Mouse (Mus musculus): ENCODE results near the gene Trim62. TPM values are rescaled to one million over a fixed set of nuclear protein-coding genes. Genes with fewer than 3 reads are reported as not detected.

The Trim62 gene
- polyA plus RNA-seq, 1 experiment from 2014 or later: 1.3 TPM

GRCm38 (mm10) chr4:128917756-128918155, 34.4 kb downstream of the Trim62 start:
- WGBS (ENCODE audit: insufficient replicate concordance): 73% methylated on average over 6 of the region's 6 CpGs

DNA sequence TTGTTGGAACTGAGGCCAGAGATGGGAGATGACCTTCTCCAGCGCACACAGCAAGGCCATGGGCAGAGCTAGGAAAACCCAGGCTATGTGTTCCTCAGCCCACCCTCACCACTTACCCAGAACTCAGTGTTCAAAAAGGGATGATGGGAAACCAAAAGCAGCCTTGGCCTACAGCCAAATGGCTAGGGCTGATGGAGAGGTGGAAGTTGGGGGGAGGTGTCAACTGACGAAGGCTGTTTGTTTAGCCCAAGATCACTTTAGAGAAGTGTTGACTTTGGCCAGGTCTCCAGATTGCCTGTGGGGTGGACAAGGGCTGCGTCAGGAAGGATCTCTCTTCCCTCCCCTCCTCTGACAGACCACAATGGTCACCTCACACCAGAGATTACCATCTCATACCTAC, 34.8 kb downstream of the Trim62 start:
- no peak overlapping the region for H3K9ac ChIP-seq
- no peaks in the 10 kb centered on the region for H3K9me3 ChIP-seq (replicated peaks)
- no peaks in the 10 kb centered on the region for H3K4me1 ChIP-seq
- no peak overlapping the region for H3K4me3 ChIP-seq
- peaks cover 38% of the 10 kb centered on the region for H3K27me3 ChIP-seq (replicated peaks)
- 42% methylated on average over 3 of the region's 3 CpGs for WGBS (ENCODE audit: insufficient replicate concordance)
- no peak for ATAC-seq
- no peaks in the 10 kb centered on the region for H3K36me3 ChIP-seq
- H3K4me2 ChIP-seq: no peak overlapping the region
- H3K27ac ChIP-seq: no peak overlapping the region

More at GRCm38 (mm10) chr4:128917756-128918155, 34.4 kb downstream of the Trim62 start:
- Histone ChIP-seq H3K27ac (no peak overlapping the region), H3K9ac (no peak overlapping the region), H3K4me3 (no peak overlapping the region), H3K4me1 (no peaks in the 10 kb centered on the region), H3K27me3 (replicated peaks) (peaks cover 34% of the 10 kb centered on the region), H3K9me3 (replicated peaks) (no peaks in the 10 kb centered on the region), H3K4me2 (no peak overlapping the region), H3K36me3 (no peaks in the 10 kb centered on the region)
- ATAC-seq: no peak

GRCm38 (mm10) chr4:128919106-128919505, 35.7 kb downstream of the Trim62 start:
- H3K27me3 ChIP-seq (replicated peaks): peaks cover 48% of the 10 kb centered on the region
- ATAC-seq: no peak
- no peaks in the 10 kb centered on the region for H3K9me3 ChIP-seq (replicated peaks)
- H3K36me3 ChIP-seq: no peaks in the 10 kb centered on the region
- no peak overlapping the region for H3K4me3 ChIP-seq
- 24% methylated on average over 10 of the region's 10 CpGs for WGBS (ENCODE audit: insufficient replicate concordance)
- H3K27ac ChIP-seq: no peak overlapping the region
- H3K4me2 ChIP-seq: no peak overlapping the region
- H3K9ac ChIP-seq: no peak overlapping the region
- no peaks in the 10 kb centered on the region for H3K4me1 ChIP-seq

GRCm38 (mm10) chr4:128923603-128924002, 40.2 kb downstream of the Trim62 start:
- H3K9me3 ChIP-seq (replicated peaks): no peaks in the 10 kb centered on the region
- no peak for ATAC-seq
- H3K27ac ChIP-seq: no peak overlapping the region
- peaks cover 53% of the 10 kb centered on the region for H3K27me3 ChIP-seq (replicated peaks)
- peaks cover 10% of the 10 kb centered on the region for H3K4me1 ChIP-seq
- no peak overlapping the region for H3K4me2 ChIP-seq
- no peaks in the 10 kb centered on the region for H3K36me3 ChIP-seq
- H3K4me3 ChIP-seq: no peak overlapping the region
- 73% methylated on average over 3 of the region's 3 CpGs for WGBS (ENCODE audit: insufficient replicate concordance)
- no peak overlapping the region for H3K9ac ChIP-seq

DNA sequence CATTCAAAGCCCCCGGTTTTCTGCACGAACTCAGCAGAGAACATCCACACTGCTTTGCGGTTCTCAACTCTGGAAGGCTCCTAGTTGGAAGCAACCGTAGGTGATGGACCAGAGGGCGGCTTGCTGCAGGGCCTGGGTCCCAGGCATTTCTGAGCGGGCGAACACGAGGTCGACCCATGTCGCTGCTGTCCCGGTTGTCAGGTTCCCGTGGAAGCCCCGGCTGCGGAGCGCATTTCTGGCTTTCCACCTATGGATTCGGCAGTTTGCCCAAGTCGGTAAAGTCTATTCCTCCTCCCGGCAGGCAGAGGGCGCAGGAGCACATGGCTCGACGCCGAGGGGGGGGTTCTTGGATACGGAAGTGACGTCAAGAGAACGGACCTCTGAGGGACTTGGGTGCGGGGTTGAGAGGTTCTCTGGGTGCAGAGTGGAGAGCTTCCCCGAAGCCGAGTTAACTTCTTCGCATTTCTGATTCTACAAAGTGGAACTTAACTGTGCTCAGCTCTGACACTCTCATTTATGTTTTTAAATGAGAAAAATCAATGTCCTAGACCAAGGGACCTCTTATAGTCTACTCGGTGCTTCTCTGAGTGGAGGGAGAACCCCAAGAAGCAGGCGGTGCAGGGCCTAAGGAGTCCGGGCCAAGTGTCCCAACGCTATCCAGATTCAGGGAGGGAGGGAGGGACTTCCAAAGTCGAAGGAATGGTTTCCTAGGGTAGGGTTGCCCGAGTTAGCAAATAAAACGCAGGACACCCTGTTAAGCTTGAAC, 41.6 kb downstream of the Trim62 start:
- Histone ChIP-seq H3K27me3 (replicated peaks) (peaks cover 49% of the 10 kb centered on the region), H3K9me3 (replicated peaks) (no peaks in the 10 kb centered on the region), H3K27ac (no peak overlapping the region), H3K4me2 (peak overlapping the region; percentile 63), H3K4me3 (peak overlapping the region; percentile 24), H3K4me1 (peaks cover 10% of the 10 kb centered on the region), H3K36me3 (no peaks in the 10 kb centered on the region), H3K9ac (no peak overlapping the region)
- no peak for ATAC-seq
- 14% methylated on average over 36 of the region's 36 CpGs for WGBS (ENCODE audit: insufficient replicate concordance)

- Histone ChIP-seq H3K9me3 (replicated peaks) (no peaks in the 10 kb centered on the region), H3K4me1 (no peaks in the 10 kb centered on the region), H3K27me3 (replicated peaks) (peaks cover 19% of the 10 kb centered on the region), H3K36me3 (no peaks in the 10 kb centered on the region), H3K4me3 (no peak overlapping the region), H3K27ac (no peak overlapping the region), H3K4me2 (no peak overlapping the region), H3K9ac (no peak overlapping the region)
- WGBS (ENCODE audit: insufficient replicate concordance): 43% methylated on average over 7 of the region's 7 CpGs
- ATAC-seq: no peak
Measured at GRCm38 (mm10) chr4:128932783-128933182, 49.4 kb downstream of the Trim62 start.

- no peaks in the 10 kb centered on the region for H3K36me3 ChIP-seq
- H3K27me3 ChIP-seq (replicated peaks): peaks cover 15% of the 10 kb centered on the region
- no peaks in the 10 kb centered on the region for H3K4me1 ChIP-seq
- no peak overlapping the region for H3K27ac ChIP-seq
- no peak overlapping the region for H3K9ac ChIP-seq
- H3K4me2 ChIP-seq: no peak overlapping the region
- ATAC-seq: no peak
- no peak overlapping the region for H3K4me3 ChIP-seq
- no peaks in the 10 kb centered on the region for H3K9me3 ChIP-seq (replicated peaks)
- 45% methylated on average over 5 of the region's 5 CpGs for WGBS (ENCODE audit: insufficient replicate concordance)
Measured at GRCm38 (mm10) chr4:128935595-128935994, 52.2 kb downstream of the Trim62 start.

- Histone ChIP-seq H3K9me3 (replicated peaks) (no peaks in the 10 kb centered on the region), H3K27ac (no peak overlapping the region), H3K4me3 (no peak overlapping the region), H3K9ac (no peak overlapping the region), H3K4me1 (peaks cover 11% of the 10 kb centered on the region), H3K4me2 (no peak overlapping the region), H3K27me3 (replicated peaks) (no peaks in the 10 kb centered on the region), H3K36me3 (no peaks in the 10 kb centered on the region)
- 43% methylated on average over 3 of the region's 3 CpGs for WGBS (ENCODE audit: insufficient replicate concordance)
- ATAC-seq: no peak
Measured at GRCm38 (mm10) chr4:128942346-128942745, 59.0 kb downstream of the Trim62 start.

- Histone ChIP-seq H3K4me2 (no peak overlapping the region), H3K9ac (no peak overlapping the region), H3K4me1 (peaks cover 27% of the 10 kb centered on the region), H3K36me3 (no peaks in the 10 kb centered on the region), H3K4me3 (no peak overlapping the region), H3K27me3 (replicated peaks) (peaks cover 15% of the 10 kb centered on the region), H3K27ac (no peak overlapping the region), H3K9me3 (replicated peaks) (no peaks in the 10 kb centered on the region)
- ATAC-seq: no peak
- WGBS (ENCODE audit: insufficient replicate concordance): 75% methylated on average over 9 of the region's 9 CpGs
Measured at GRCm38 (mm10) chr4:128946736-128947135, 63.4 kb downstream of the Trim62 start.

- peaks cover 27% of the 10 kb centered on the region for H3K4me1 ChIP-seq
- ATAC-seq: peak; percentile 52; the same call in 1 of the 2 replicates
Measured at GRCm38 (mm10) chr4:128947326-128947933, 64.0 kb downstream of the Trim62 start.

DNA sequence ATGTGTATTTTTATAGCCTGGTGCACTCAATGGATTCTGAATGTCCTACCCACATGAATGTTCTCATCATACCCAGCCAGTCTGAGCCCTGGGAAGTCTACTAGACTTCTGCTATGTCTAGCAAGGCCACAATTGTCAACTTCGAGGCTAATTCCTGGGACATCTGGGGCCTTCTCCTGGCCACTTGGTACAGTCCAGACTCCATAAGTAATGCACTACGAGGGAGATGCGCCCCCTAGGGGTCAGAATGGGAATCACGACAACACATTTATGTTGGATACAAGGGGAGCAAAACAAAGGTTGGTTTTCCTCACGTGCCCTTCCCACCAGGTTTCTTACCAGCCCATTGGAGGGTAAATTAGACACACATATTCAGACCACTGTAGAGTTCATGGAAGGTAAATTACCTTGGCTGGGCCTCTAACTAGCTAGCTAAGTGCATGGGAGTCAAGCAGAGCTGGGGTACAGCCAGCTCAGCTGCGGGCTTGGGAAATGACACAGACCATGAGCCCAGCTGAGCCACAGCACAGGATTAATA, 64.8 kb downstream of the Trim62 start:
- Histone ChIP-seq H3K36me3 (no peaks in the 10 kb centered on the region), H3K4me2 (no peak overlapping the region), H3K27me3 (replicated peaks) (peaks cover 15% of the 10 kb centered on the region), H3K27ac (no peak overlapping the region), H3K9ac (no peak overlapping the region), H3K4me3 (no peak overlapping the region), H3K9me3 (replicated peaks) (no peaks in the 10 kb centered on the region), H3K4me1 (peaks cover 26% of the 10 kb centered on the region)
- WGBS (ENCODE audit: insufficient replicate concordance): 22% methylated on average over 6 of the region's 6 CpGs
- ATAC-seq: no peak

More at GRCm38 (mm10) chr4:128947326-128947933, 64.0 kb downstream of the Trim62 start:
- Histone ChIP-seq H3K4me3 (no peak overlapping the region), H3K4me2 (peak overlapping the region; percentile 28), H3K9me3 (replicated peaks) (no peaks in the 10 kb centered on the region), H3K9ac (no peak overlapping the region), H3K27ac (no peak overlapping the region), H3K36me3 (no peaks in the 10 kb centered on the region), H3K27me3 (replicated peaks) (peaks cover 15% of the 10 kb centered on the region)
- WGBS (ENCODE audit: insufficient replicate concordance): 14% methylated on average over 18 of the region's 18 CpGs

GRCm38 (mm10) chr4:128949470-128950005, 66.2 kb downstream of the Trim62 start:
- peak; percentile 32; the same call in 1 of the 2 replicates for ATAC-seq
- Histone ChIP-seq H3K4me3 (no peak overlapping the region), H3K27ac (no peak overlapping the region), H3K4me2 (no peak overlapping the region), H3K9me3 (replicated peaks) (no peaks in the 10 kb centered on the region), H3K4me1 (peaks cover 20% of the 10 kb centered on the region), H3K36me3 (no peaks in the 10 kb centered on the region), H3K27me3 (replicated peaks) (peaks cover 25% of the 10 kb centered on the region), H3K9ac (no peak overlapping the region)
- 31% methylated on average over 15 of the region's 15 CpGs for WGBS (ENCODE audit: insufficient replicate concordance)
